Mouse (Mus musculus) E14TG2a.4 (cell line): ENCODE measurements around the gene Kdm2b.
A peak's percentile ranks its signal among the peaks of the same experiment; 100 is the strongest.

Experiments used
- H3K27me3 ChIP-seq: 2 replicates; pipeline ENCODE4 v1.6.1; 2014; ENCODE audit warnings: low read length, control low read depth; ENCODE audit not compliant: insufficient read depth
- H3K36me3 ChIP-seq: 2 replicates; pipeline ENCODE4 v1.6.1; 2014; ENCODE audit warnings: low read length, control low read depth; ENCODE audit not compliant: insufficient read depth
- H3K4me1 ChIP-seq: replicated peaks from 2 replicates; pipeline ENCODE4 v1.6.1; 2014; ENCODE audit warnings: low read depth, low read length, control low read depth
- H3K4me3 ChIP-seq: replicated peaks from 2 replicates; pipeline ENCODE4 v1.5.1; 2014; ENCODE audit warnings: mild to moderate bottlenecking, low read length
- H3K9me3 ChIP-seq: 2 replicates; pipeline ENCODE4 v1.6.1; 2014; ENCODE audit warnings: low read length, control low read depth
- CTCF ChIP-seq: conservative IDR thresholded peaks from 2 replicates; pipeline ENCODE4 v1.5.1; 2014; ENCODE audit warnings: low read length
- NANOG ChIP-seq: IDR thresholded peaks from 2 replicates; pipeline ENCODE4 v1.6.1; 2014; ENCODE audit warnings: borderline replicate concordance, low read length, mixed read lengths
- POU5F1 ChIP-seq: IDR thresholded peaks from 2 replicates; pipeline ENCODE4 v1.6.1; 2014; ENCODE audit warnings: low read length, borderline replicate concordance

The Kdm2b gene

GRCm38 (mm10) chr5:122894007-122894637 is 95.5 kb downstream of the Kdm2b start:
- Histone ChIP-seq H3K4me3 (no peak overlapping the region), H3K27me3 (peaks cover 16% of the 10 kb centered on the region), H3K4me1 (peaks cover 72% of the 10 kb centered on the region), H3K36me3 (peaks cover 22% of the 10 kb centered on the region), H3K9me3 (no peaks in the 10 kb centered on the region)
- TF ChIP-seq CTCF, result peak; percentile 92
- TF ChIP-seq POU5F1, result no peak

GRCm38 (mm10) chr5:122893270-122893669 is 96.4 kb downstream of the Kdm2b start:
- Histone ChIP-seq H3K36me3 (peaks cover 29% of the 10 kb centered on the region), H3K9me3 (no peaks in the 10 kb centered on the region), H3K4me1 (peaks cover 72% of the 10 kb centered on the region), H3K27me3 (peaks cover 7% of the 10 kb centered on the region), H3K4me3 (no peak overlapping the region)
- TF ChIP-seq POU5F1, result no peak
- TF ChIP-seq CTCF, result no peak
- TF ChIP-seq NANOG, result no peak

DNA sequence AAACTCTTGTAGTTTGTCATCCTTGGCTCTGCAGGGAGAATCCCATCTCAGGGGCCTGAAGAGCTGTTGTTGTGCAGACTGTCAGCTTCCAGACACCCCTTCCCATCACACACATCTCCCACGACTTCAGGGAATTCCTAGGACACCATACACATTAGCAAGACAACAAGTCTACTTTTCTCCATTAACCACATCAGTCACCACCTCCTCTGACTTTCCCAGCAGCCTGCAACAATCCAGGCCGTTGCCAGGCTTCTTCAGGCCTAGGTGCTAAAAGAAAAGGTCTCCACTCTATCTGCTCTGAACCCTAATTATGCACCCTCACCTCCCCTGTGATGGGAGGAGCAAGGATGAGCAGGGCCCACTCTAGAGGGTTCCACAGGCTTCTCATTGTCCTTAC is 99.2 kb downstream of the Kdm2b start:
- H3K9me3 ChIP-seq, result no peaks in the 10 kb centered on the region
- H3K27me3 ChIP-seq, result no peaks in the 10 kb centered on the region
- H3K36me3 ChIP-seq, result peaks cover 35% of the 10 kb centered on the region
- H3K4me1 ChIP-seq, result peaks cover 64% of the 10 kb centered on the region
- TF ChIP-seq NANOG (no peak), CTCF (no peak), POU5F1 (no peak)
- no peak overlapping the region for H3K4me3 ChIP-seq

GRCm38 (mm10) chr5:122888612-122889214 is 100.9 kb downstream of the Kdm2b start:
- TF ChIP-seq CTCF (no peak), POU5F1 (no peak), NANOG (no peak)
- peaks cover 36% of the 10 kb centered on the region for H3K36me3 ChIP-seq
- no peaks in the 10 kb centered on the region for H3K27me3 ChIP-seq
- H3K4me1 ChIP-seq, result peaks cover 53% of the 10 kb centered on the region
- peak overlapping the region; percentile 50; the same call in 1 of the 2 replicates for H3K4me3 ChIP-seq
- H3K9me3 ChIP-seq, result no peaks in the 10 kb centered on the region

GRCm38 (mm10) chr5:122887926-122888611 is 101.6 kb downstream of the Kdm2b start:
- Histone ChIP-seq H3K4me3 (peak overlapping the region; percentile 50; the same call in 1 of the 2 replicates), H3K9me3 (no peaks in the 10 kb centered on the region), H3K27me3 (no peaks in the 10 kb centered on the region), H3K36me3 (peaks cover 38% of the 10 kb centered on the region), H3K4me1 (peaks cover 56% of the 10 kb centered on the region)
- TF ChIP-seq CTCF (no peak), NANOG (no peak), POU5F1 (no peak)

DNA sequence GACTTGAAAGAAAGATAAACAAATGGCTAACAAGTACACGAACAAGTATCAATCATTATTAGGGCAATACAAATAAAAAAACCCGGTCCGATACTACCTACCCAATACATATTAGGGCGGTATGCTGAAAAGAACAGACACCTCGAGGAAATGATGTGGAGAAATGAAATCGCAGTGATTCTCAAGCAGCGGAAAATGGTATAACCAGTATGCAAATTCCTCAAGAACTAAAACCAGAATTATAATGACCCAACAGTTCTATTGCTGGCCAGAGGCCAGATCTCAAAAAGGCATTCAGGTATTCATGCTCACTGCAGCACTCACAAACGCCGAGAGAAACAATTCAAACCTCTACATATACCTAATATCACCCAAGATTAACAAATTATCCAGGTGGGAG is 102.6 kb downstream of the Kdm2b start:
- H3K27me3 ChIP-seq, result no peaks in the 10 kb centered on the region
- peaks cover 62% of the 10 kb centered on the region for H3K4me1 ChIP-seq
- H3K36me3 ChIP-seq, result peaks cover 49% of the 10 kb centered on the region
- H3K9me3 ChIP-seq, result no peaks in the 10 kb centered on the region
- no peak overlapping the region for H3K4me3 ChIP-seq
- no peak for TF ChIP-seq CTCF
- TF ChIP-seq POU5F1, result no peak
- TF ChIP-seq NANOG, result no peak

- Histone ChIP-seq H3K27me3 (no peaks in the 10 kb centered on the region), H3K36me3 (peaks cover 63% of the 10 kb centered on the region), H3K4me3 (no peak overlapping the region), H3K9me3 (no peaks in the 10 kb centered on the region), H3K4me1 (peaks cover 65% of the 10 kb centered on the region)
- no peak for TF ChIP-seq NANOG
These were observed 104.9 kb downstream of the Kdm2b start for GRCm38 (mm10) chr5:122884594-122885348.

GRCm38 (mm10) chr5:122883652-122884235 is 105.9 kb downstream of the Kdm2b start:
- no peaks in the 10 kb centered on the region for H3K27me3 ChIP-seq
- TF ChIP-seq POU5F1, result no peak
- H3K4me1 ChIP-seq, result peaks cover 64% of the 10 kb centered on the region
- peaks cover 72% of the 10 kb centered on the region for H3K36me3 ChIP-seq
- H3K4me3 ChIP-seq, result no peak overlapping the region
- no peaks in the 10 kb centered on the region for H3K9me3 ChIP-seq
